Mouse (Mus musculus) kidney, postnatal 4 days (tissue): ENCODE results near the gene Gpr158.

Source experiments
- DNase-seq, 2 experiments: peaks; one replicate each; pipeline ENCODE4 v3.0.0; 2021; ENCODE audit warnings: mixed read lengths in 2 of 2

Gene Gpr158

GRCm38 (mm10) chr2:21665721-21666120 is 298.4 kb downstream of the Gpr158 start:
- no peak for DNase-seq

DNA sequence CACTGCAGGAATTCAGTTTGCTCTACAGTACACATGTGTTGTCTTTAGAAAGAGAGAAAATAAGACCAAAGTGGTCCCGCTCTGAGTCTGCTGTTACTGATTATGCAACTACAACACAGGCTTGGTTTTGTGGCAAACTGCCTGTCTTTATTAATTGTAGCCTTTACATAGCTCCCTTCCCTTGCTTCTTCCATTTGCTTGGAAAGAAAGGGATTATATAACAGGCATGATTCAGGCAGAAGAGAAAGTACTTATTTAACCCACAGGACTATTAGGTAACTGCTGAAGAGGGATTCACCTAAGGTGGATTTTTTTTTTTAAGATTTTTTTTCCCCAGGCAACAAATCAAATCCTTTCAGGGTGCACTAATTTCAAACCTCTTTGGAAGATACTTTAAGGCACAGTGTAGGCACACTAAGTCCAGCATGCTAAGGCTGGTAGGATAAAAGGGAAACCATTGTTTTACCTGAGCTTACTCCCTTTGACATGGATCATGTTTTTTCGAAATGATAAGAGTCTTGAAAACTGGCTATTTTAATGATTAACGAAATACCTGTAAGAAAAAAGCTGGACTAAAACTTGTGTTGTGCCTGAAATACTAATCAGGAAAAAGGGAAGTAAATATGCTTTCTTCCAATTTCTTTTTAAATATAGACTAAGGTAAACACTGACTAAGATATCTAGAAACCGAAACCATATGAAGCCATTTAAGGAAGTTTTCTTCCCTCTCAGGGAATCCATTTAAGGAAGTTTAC is 308.9 kb downstream of the Gpr158 start:
- no peak for DNase-seq

DNA sequence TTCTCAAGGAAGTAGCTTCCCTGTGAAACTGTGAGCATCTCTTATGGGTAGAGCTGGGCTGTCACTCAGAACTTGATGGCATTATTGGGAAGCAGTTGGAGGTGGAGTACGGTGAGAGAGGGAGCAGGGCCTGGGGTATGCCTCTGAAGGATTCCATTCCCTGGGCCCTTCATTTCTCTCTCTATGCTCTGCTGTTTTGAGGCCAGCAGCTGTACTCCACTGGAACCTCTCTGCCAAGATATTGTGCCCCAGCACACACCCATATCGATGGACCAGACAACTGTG is 309.4 kb downstream of the Gpr158 start:
- DNase-seq = no peak

DNA sequence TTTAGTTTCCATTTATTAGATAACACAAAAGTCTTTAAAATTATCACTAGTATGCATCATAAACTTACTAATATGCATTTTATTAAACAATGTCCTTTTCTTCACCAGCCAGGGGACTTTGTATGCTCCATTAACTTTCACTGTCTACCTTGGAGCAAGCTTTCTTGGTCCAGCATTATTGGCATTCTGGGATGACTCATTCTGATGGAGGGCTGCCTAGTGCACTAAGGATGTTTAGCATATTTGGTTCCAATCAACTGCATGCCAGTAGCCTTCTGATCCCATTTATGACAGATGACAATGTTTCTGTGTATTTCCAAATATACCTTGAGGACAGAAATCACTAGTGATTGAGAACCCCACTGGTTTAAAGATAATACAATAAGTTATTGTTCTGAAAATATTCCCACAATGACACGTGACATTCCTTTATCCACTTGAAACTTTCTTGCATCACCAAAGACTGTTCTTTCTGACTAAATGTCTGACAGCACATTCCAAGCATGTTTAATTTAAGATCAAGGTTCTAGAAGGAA is 313.5 kb downstream of the Gpr158 start:
- DNase-seq = no peak

- no peak for DNase-seq
Measured at GRCm38 (mm10) chr2:21684736-21685135, 317.4 kb downstream of the Gpr158 start.

- DNase-seq = no peak
Measured at GRCm38 (mm10) chr2:21693128-21693527, 325.8 kb downstream of the Gpr158 start.

DNA sequence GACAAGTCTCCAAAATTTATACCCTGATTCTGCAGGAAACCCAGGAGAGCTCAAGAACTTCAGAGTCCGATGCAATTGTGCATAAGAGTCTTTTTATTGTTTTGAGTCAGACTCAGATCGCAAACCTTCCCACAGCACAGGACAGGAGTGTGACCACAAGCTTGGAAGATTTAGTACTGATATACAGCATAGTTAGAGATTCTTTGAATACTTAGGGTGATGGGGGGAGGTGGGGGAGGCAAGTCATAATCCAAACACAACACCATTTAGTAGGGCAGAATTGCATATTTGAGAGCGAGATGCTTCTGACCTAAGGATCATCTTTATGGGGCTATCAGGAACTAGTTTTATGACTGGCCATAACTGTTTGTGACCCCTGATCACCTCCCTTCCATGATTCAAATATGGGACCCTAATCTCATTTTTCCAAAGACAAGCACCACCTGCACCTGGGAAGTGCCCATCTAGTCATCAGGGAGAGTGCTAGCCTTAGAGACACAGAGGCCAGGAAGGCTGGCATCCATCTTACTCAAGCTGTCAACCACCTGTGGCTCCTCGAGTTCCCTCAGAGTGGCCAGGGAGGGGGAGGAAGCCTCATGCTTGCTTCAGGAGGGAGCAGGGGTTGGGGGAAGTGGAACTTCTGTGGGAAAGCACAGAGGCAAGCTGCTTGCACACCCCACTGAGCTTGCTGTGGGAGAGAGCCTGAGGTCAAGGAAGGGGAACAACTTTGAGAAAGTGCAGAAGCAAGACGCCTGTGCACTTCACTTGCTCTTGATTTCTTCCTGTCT is 326.7 kb downstream of the Gpr158 start:
- peak; percentile 31 to 48 for DNase-seq

- DNase-seq = no peak
Measured at GRCm38 (mm10) chr2:21728075-21728474, 360.7 kb downstream of the Gpr158 start.

- DNase-seq = no peak
Measured at GRCm38 (mm10) chr2:21783721-21784120, 416.4 kb downstream of the Gpr158 start.

GRCm38 (mm10) chr2:21793156-21793555 is 425.8 kb downstream of the Gpr158 start:
- no peak for DNase-seq

DNA sequence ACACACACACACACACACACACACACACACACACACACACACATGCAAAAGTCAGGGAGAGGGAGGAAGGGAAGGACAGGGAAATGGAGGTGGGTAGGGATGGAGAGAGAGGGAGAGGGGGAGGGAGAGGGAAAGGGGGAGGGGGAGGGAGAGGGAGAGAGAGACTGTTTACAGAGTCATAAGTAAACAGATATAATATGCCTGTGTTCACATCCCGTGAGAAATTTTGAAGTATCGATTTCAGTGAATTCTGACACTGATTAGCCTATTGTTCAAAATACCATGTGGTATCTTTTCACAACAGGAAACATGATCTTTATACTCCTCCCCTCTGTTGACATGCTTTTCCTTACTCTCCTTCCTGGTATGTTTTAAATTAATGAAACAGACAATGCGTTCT is 432.3 kb downstream of the Gpr158 start:
- no peak for DNase-seq

DNA sequence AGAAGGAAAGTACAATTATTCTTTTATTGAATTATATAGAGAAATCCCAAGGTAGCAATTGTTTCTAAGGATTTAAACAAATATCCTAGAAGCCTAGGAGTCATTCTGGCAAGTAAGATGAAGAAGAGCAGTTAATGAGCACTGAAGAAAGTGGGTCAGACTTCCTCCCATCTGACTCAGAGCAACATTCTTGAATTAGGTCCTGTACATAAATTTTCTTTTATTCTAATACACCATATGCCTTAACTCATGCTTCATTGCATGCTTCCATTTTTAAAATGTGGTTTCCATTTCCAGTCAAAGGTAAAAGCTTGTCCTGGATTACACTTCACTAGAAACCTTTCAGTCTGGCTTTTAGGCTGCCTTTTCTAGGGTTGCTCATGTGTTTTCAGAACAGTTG is 432.7 kb downstream of the Gpr158 start:
- no peak for DNase-seq

GRCm38 (mm10) chr2:21808510-21808909 is 441.2 kb downstream of the Gpr158 start:
- no peak for DNase-seq

DNA sequence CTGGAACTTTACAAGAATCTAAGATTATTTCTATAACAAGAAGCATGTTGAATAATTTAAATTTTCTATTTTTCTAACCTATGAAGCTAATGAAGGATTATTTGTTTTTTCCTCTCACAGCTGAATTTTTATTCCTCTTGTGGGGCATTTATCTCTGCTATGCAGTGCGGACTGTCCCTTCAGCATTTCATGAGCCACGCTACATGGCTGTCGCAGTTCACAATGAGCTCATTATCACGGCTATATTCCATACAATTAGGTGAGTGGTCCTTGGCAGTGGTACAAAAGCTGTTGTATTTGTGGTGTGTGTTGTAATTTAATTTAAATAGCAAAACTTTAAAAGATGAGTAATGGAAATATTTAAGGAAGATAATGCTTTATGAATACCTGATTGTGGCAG is 443.1 kb downstream of the Gpr158 start:
- DNase-seq = no peak

- DNase-seq = no peak
Measured at GRCm38 (mm10) chr2:21864061-21864460, 496.7 kb downstream of the Gpr158 start.
